Mouse (Mus musculus): ENCODE data around the gene Dppa3.

DNA sequence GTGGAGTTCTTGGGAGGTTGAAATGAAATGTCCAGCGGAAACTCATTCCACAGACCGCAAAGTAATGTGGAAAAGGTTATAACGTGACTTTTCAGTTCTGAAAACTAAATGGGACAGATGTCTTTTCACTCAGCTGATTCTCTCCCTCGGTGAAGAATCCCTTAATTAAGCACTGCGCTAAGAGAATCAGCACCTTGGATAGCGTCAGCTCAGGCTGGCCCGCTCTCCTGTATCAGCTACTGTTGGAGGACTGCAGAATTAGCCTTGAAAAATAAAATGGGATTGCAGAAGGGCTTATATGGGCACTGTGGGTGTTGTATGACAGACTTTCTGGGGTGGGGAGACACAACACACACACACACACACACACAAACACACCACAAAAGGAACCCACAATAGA is 33.4 kb downstream of the Dppa3 start:
- no peak for TF ChIP-seq CTCF (IDR thresholded peaks at IDR 0.05; ENCODE audit: low read depth, low read length)
- TF ChIP-seq POLR2A (IDR thresholded peaks at IDR 0.05; ENCODE audit: borderline replicate concordance, low read depth, low read length) = no peak

Measured in bone marrow macrophage, adult 2 months (primary cell).